Mouse (Mus musculus) lung, postnatal 0 days (tissue): ENCODE data around the gene Trpm8.

ENCODE experiments used
- CTCF ChIP-seq: IDR thresholded peaks from 2 replicates; pipeline ENCODE4 v1.5.1; 2016; ENCODE audit warnings: antibody characterized with exemption, mild to moderate bottlenecking
- EP300 ChIP-seq: IDR thresholded peaks from 2 replicates; pipeline ENCODE4 v1.6.1; 2016; ENCODE audit warnings: antibody characterized with exemption, mild to moderate bottlenecking, control low read depth

- TF ChIP-seq CTCF (no peak), EP300 (no peak)
These were observed 9.6 kb downstream of the Trpm8 start for GRCm38 (mm10) chr1:88286887-88287696.
